Mouse (Mus musculus) ES-E14 (cell line): Measurements from ENCODE around the gene Raly.

Experiments used
- CHD2 ChIP-seq: IDR thresholded peaks from 2 replicates; pipeline ENCODE4 v1.6.1; 2014; ENCODE audit warnings: mild to moderate bottlenecking, low read depth, low read length, inconsistent platforms
- HCFC1 ChIP-seq: IDR thresholded peaks from 2 replicates; pipeline ENCODE4 v1.6.1; 2012; ENCODE audit warnings: low read length, inconsistent platforms, borderline replicate concordance; ENCODE audit not compliant: insufficient read depth
- MAFK ChIP-seq: IDR thresholded peaks from 2 replicates; pipeline ENCODE4 v1.6.1; 2014; ENCODE audit warnings: mild to moderate bottlenecking, low read depth, low read length, inconsistent platforms; ENCODE audit not compliant: insufficient read depth
- ZC3H11A ChIP-seq: IDR thresholded peaks from 2 replicates; pipeline ENCODE4 v1.6.1; 2012; ENCODE audit warnings: low read depth, mild to moderate bottlenecking, inconsistent platforms, low read length, borderline replicate concordance
- ZNF384 ChIP-seq: IDR thresholded peaks from 2 replicates; pipeline ENCODE4 v1.6.1; 2012; ENCODE audit warnings: low read depth, low read length, inconsistent platforms

GRCm38 (mm10) chr2:154909789-154910188 lies 118.9 kb downstream of the Raly start:
- no peak for TF ChIP-seq HCFC1
- no peak for TF ChIP-seq MAFK
- no peak for TF ChIP-seq ZNF384
- TF ChIP-seq CHD2 = no peak
- TF ChIP-seq ZC3H11A = no peak
